Mouse (Mus musculus) thymus, adult 2 months (tissue): ENCODE measurements around the gene Pno1.

Experiments
- CTCF ChIP-seq: fragments of 200-500 bp; IDR thresholded peaks from 2 replicates; pipeline ENCODE4 v1.5.1; 2012; ENCODE audit warnings: mild to moderate bottlenecking, control low read depth, low read length, moderate library complexity, borderline replicate concordance; ENCODE audit not compliant: control insufficient read depth, poor library complexity, insufficient read depth; ENCODE audit errors: extremely low read depth
- POLR2A ChIP-seq: fragments of 200-500 bp; IDR thresholded peaks from 2 replicates; pipeline ENCODE4 v1.6.1; 2012; ENCODE audit warnings: mild to moderate bottlenecking, low read length, control low read depth, moderate library complexity; ENCODE audit not compliant: control insufficient read depth, poor library complexity, insufficient read depth; ENCODE audit errors: extremely low read depth

- no peak for TF ChIP-seq CTCF
- TF ChIP-seq POLR2A: no peak
Observed at GRCm38 (mm10) chr11:17180753-17181152, 30.6 kb downstream of the Pno1 start.
